Mouse (Mus musculus): ENCODE results near the gene Olfr385. TPM values are rescaled to one million over a fixed set of nuclear protein-coding genes. Genes with fewer than 3 reads are reported as not detected.
"Not testable (repeated sequence)": the region's sequence is repeated elsewhere in the genome, so short reads cannot be mapped to it uniquely, and the experiment has no call there.

Olfr385 gene
- not detected in 2 replicates for polyA plus RNA-seq (2016; fragmentation: Nextera tagmentation; extraction: Ambion mirVana)

DNA sequence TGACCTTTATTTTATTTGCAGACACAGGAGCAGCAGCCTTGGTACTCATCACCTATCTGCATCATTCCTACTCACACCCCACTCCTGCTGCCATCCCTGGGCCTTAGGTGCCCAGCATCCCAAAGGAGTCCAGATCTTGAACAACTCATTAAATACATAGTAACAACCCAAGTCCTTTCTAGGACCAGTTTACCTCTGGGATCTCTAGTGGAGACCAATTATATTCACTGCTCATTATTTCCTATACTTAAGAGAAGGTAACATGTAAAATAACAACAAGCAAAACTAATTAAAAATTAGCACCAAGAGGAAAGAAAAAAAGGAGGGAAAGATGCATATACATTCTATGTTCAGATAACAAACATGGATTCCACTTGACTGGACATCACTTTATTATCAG, at the start of gene Olfr385:
TSS of gene Olfr385 (minus strand) at position 101 of the 400 bp plus-strand sequence.
- Histone ChIP-seq H3K4me1 (no peaks in the 10 kb centered on the region), H3K36me3 (no peaks in the 10 kb centered on the region), H3K27ac (no peak within 1 kb of the TSS), H3K4me2 (replicated peaks) (no peak within 1 kb of the TSS), H3K9ac (no peak within 1 kb of the TSS), H3K9me3 (no peaks in the 10 kb centered on the region), H3K4me3 (no peak within 1 kb of the TSS), H3K27me3 (no peaks in the 10 kb centered on the region)
- no peak for ATAC-seq (ENCODE audit: insufficient number of reproducible peaks, insufficient read depth, low FRiP score, low TSS enrichment)

DNA sequence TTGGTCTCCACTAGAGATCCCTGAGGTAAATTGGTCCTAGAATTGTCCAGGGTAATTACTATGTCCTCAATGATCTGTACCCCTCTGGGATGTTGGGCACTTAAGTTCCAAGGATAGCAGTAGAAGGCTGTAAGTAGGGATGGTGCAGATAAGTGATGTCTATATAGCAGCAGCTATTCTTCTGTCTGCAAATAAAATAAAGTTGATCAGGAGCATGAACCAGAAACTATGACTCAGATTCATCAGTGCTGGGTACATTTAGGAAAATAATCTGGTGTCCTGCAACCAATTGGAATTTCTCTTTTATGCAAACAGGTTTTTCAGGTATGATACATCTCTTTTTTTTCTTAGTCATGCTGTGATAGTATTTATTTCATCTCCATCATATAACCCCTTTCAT, 5.5 kb upstream of the Olfr385 start, which contains the start of gene Olfr384:
TSS of gene Olfr384 (plus strand) at position 301 of the 400 bp plus-strand sequence.
- Histone ChIP-seq H3K27me3 (no peaks in the 10 kb centered on the region), H3K4me1 (no peaks in the 10 kb centered on the region), H3K4me3 (no peak within 1 kb of the TSS)

DNA sequence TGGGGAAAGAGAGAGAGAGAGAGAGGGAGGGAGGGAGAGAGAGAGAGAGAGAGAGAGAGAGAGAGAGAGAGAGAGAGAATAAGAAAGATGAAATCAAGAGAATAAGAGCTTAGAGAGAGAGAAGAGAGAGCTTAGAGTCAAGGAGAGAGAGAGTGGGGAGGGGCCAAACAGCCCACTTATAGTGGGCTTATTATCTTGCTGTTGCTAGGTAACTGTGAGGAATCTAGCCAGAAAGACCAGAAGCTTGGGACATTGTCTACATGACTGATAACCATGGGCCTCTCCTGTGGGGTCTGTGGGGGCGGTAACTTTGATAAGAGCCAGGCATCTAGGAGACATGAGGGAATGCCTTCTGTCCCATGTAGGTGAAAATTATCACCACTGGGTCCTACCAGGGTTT, 9.6 kb downstream of the Olfr385 start:
- not testable (repeated sequence) for H3K36me3 ChIP-seq; H3K9ac ChIP-seq; H3K4me1 ChIP-seq; H3K9me3 ChIP-seq; H3K27ac ChIP-seq; ATAC-seq (ENCODE audit: insufficient number of reproducible peaks, insufficient read depth, low FRiP score, low TSS enrichment); H3K4me3 ChIP-seq; H3K4me2 ChIP-seq (replicated peaks); H3K27me3 ChIP-seq
- WGBS, result 80% methylated on average over 1 of the region's 1 CpGs

More for the DNA sequence above, 5.5 kb upstream of the Olfr385 start, which contains the start of gene Olfr384:
- no peaks in the 10 kb centered on the region for H3K9me3 ChIP-seq
- no peaks in the 10 kb centered on the region for H3K36me3 ChIP-seq
- H3K9ac ChIP-seq, result no peak within 1 kb of the TSS
- H3K27ac ChIP-seq, result no peak within 1 kb of the TSS
- H3K4me2 ChIP-seq (replicated peaks), result no peak within 1 kb of the TSS
- ATAC-seq (ENCODE audit: insufficient number of reproducible peaks, insufficient read depth, low FRiP score, low TSS enrichment), result no peak

DNA sequence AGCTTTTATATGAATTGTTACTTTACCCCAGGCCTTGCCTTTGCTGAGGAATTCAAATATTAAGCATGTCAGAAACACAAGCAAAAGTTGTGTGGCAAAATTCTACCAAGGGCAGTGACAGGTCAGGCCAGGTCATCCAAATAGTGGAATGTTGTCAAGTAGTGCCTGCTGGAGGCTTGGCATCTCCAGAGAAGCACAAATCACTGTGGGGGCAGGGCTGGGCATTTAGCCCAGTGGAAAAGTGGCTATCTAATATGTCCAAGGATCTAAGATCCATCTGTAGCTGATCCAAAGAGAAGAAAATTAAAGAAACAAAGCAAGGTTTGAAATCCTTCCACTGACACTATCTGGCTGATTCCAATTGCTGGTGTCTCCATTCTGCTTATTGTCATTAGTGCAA, 12.9 kb downstream of the Olfr385 start:
- Histone ChIP-seq H3K4me2 (replicated peaks) (no peak overlapping the region), H3K4me3 (no peak overlapping the region), H3K9ac (no peak overlapping the region), H3K4me1 (no peaks in the 10 kb centered on the region), H3K27ac (no peak overlapping the region), H3K36me3 (no peaks in the 10 kb centered on the region), H3K27me3 (no peaks in the 10 kb centered on the region), H3K9me3 (peaks cover 10% of the 10 kb centered on the region; the same call in 1 of the 2 replicates)
- no peak for ATAC-seq (ENCODE audit: insufficient number of reproducible peaks, insufficient read depth, low FRiP score, low TSS enrichment)

Other genes with a start within 250 kb of the Olfr385 start
- not detected in 2 replicates for gene Olfr20, start 242.2 kb downstream of the Olfr385 start, polyA plus RNA-seq (2016; fragmentation: Nextera tagmentation; extraction: Ambion mirVana)
- gene Olfr376, start 221.8 kb downstream of the Olfr385 start, polyA plus RNA-seq (2016; fragmentation: Nextera tagmentation; extraction: Ambion mirVana), result not detected in 2 replicates
- gene Olfr1, start 193.4 kb downstream of the Olfr385 start, polyA plus RNA-seq (2016; fragmentation: Nextera tagmentation; extraction: Ambion mirVana), result not detected in 2 replicates
- not detected in 2 replicates for gene Olfr378, start 164.5 kb downstream of the Olfr385 start, polyA plus RNA-seq (2016; fragmentation: Nextera tagmentation; extraction: Ambion mirVana)
- gene Olfr380, start 135.5 kb downstream of the Olfr385 start, polyA plus RNA-seq (2016; fragmentation: Nextera tagmentation; extraction: Ambion mirVana), result not detected in 2 replicates
- not detected in 2 replicates for gene Olfr381, start 101.4 kb downstream of the Olfr385 start, polyA plus RNA-seq (2016; fragmentation: Nextera tagmentation; extraction: Ambion mirVana)
- not detected in 2 replicates for gene Olfr382, start 75.8 kb downstream of the Olfr385 start, polyA plus RNA-seq (2016; fragmentation: Nextera tagmentation; extraction: Ambion mirVana)
- gene Olfr384, start 5.6 kb upstream of the Olfr385 start, polyA plus RNA-seq (2016; fragmentation: Nextera tagmentation; extraction: Ambion mirVana), result not detected in 2 replicates
- gene Zfp735, start 95.8 kb upstream of the Olfr385 start, polyA plus RNA-seq (2016; fragmentation: Nextera tagmentation; extraction: Ambion mirVana), result not detected in 2 replicates
- gene Olfr389, start 187.7 kb upstream of the Olfr385 start, polyA plus RNA-seq (2016; fragmentation: Nextera tagmentation; extraction: Ambion mirVana), result not detected in 2 replicates
- not detected in 2 replicates for gene Olfr390, start 190.0 kb upstream of the Olfr385 start, polyA plus RNA-seq (2016; fragmentation: Nextera tagmentation; extraction: Ambion mirVana)
- gene Olfr391-ps, start 210.0 kb upstream of the Olfr385 start, polyA plus RNA-seq (2016; fragmentation: Nextera tagmentation; extraction: Ambion mirVana), result not detected in 2 replicates
- gene Olfr392, start 224.0 kb upstream of the Olfr385 start, polyA plus RNA-seq (2016; fragmentation: Nextera tagmentation; extraction: Ambion mirVana), result not detected in 2 replicates

Data from embryonic facial prominence, embryonic 12.5 days (tissue).